Mouse (Mus musculus): ENCODE results near the gene Gm10392.
"Not testable (repeated sequence)": the region's sequence is repeated elsewhere in the genome, so short reads cannot be mapped to it uniquely, and the experiment has no call there.

Gene Gm10392

GRCm38 (mm10) chr11:77519043-77519442, at the start of gene Gm10392:
Gene Gm10392 (minus strand): TSS chr11:77519198.
- DNase-seq (ENCODE audit: low read depth): no peak

- DNase-seq (ENCODE audit: low read depth): no peak
Measured at GRCm38 (mm10) chr11:77545261-77545660, 26.3 kb upstream of the Gm10392 start.

GRCm38 (mm10) chr11:77532202-77532846, 13.3 kb upstream of the Gm10392 start:
- no peak for DNase-seq (ENCODE audit: low read depth)

GRCm38 (mm10) chr11:77530862-77531261, 11.9 kb upstream of the Gm10392 start:
- DNase-seq (ENCODE audit: low read depth): no peak

- DNase-seq (ENCODE audit: low read depth): no peak
Measured at GRCm38 (mm10) chr11:77529644-77530043, 10.6 kb upstream of the Gm10392 start.

- DNase-seq (ENCODE audit: low read depth): not testable (repeated sequence)
Measured at GRCm38 (mm10) chr11:77528420-77528819, 9.4 kb upstream of the Gm10392 start.

- DNase-seq (ENCODE audit: low read depth): no peak
Measured at GRCm38 (mm10) chr11:77525804-77526486, 6.9 kb upstream of the Gm10392 start.

GRCm38 (mm10) chr11:77520601-77521529, 1.9 kb upstream of the Gm10392 start:
- no peak for DNase-seq (ENCODE audit: low read depth)

- no peak for DNase-seq (ENCODE audit: low read depth)
Measured at GRCm38 (mm10) chr11:77518051-77518798, 773 bp downstream of the Gm10392 start.

GRCm38 (mm10) chr11:77516553-77517425, 2.2 kb downstream of the Gm10392 start:
- DNase-seq (ENCODE audit: low read depth): no peak

GRCm38 (mm10) chr11:77515637-77516552, 3.1 kb downstream of the Gm10392 start, which contains the start of gene Trp53i13:
Gene Trp53i13 (minus strand): TSS chr11:77515980.
- no peak for DNase-seq (ENCODE audit: low read depth)

- DNase-seq (ENCODE audit: low read depth): no peak
Measured at GRCm38 (mm10) chr11:77514832-77515636, 4.0 kb downstream of the Gm10392 start, which contains the start of gene Abhd15. Gene Abhd15 (plus strand): TSS chr11:77515121.

- no peak for DNase-seq (ENCODE audit: low read depth)
Measured at GRCm38 (mm10) chr11:77514281-77514831, 4.6 kb downstream of the Gm10392 start.

GRCm38 (mm10) chr11:77513811-77514170, 5.2 kb downstream of the Gm10392 start:
- no peak for DNase-seq (ENCODE audit: low read depth)

GRCm38 (mm10) chr11:77512891-77513810, 5.8 kb downstream of the Gm10392 start:
- no peak for DNase-seq (ENCODE audit: low read depth)

GRCm38 (mm10) chr11:77511336-77511735, 7.7 kb downstream of the Gm10392 start:
- no peak for DNase-seq (ENCODE audit: low read depth)

Measured in c-Kit-positive CD71-positive TER-119-negative erythroid progenitor cells, embryonic 14.5 days (primary cell).